Mouse (Mus musculus) ovary, postnatal 14 days (tissue): Measurements from ENCODE around the gene Soat1.
A peak's percentile ranks its signal among the peaks of the same experiment; 100 is the strongest.
"Not testable (repeated sequence)": the region's sequence is repeated elsewhere in the genome, so short reads cannot be mapped to it uniquely, and the experiment has no call there.

ENCODE experiments used
- DNase-seq: peaks from one replicate; pipeline ENCODE4 v3.0.0; 2022; ENCODE audit warnings: low spot score

Gene Soat1

GRCm38 (mm10) chr1:156425746-156426145, 48.4 kb downstream of the Soat1 start:
- DNase-seq: no peak

- DNase-seq: no peak
These were observed 50.1 kb downstream of the Soat1 start for GRCm38 (mm10) chr1:156424054-156424453.

GRCm38 (mm10) chr1:156423493-156423892, 50.6 kb downstream of the Soat1 start:
- no peak for DNase-seq

GRCm38 (mm10) chr1:156422856-156423255, 51.3 kb downstream of the Soat1 start:
- DNase-seq: no peak

GRCm38 (mm10) chr1:156420671-156421297, 53.3 kb downstream of the Soat1 start, which contains the start of gene Axdnd1:
Axdnd1 (minus strand) TSS chr1:156421159.
- peak; percentile 79 for DNase-seq

- no peak for DNase-seq
These were observed 56.0 kb downstream of the Soat1 start for GRCm38 (mm10) chr1:156418170-156418569.

- no peak for DNase-seq
These were observed 65.6 kb downstream of the Soat1 start for GRCm38 (mm10) chr1:156408521-156408920.

- no peak for DNase-seq
These were observed 66.1 kb downstream of the Soat1 start for GRCm38 (mm10) chr1:156408004-156408403.

GRCm38 (mm10) chr1:156403251-156403650, 70.9 kb downstream of the Soat1 start:
- DNase-seq: no peak

- no peak for DNase-seq
These were observed 71.6 kb downstream of the Soat1 start for GRCm38 (mm10) chr1:156402491-156402890.

- not testable (repeated sequence) for DNase-seq
These were observed 74.0 kb downstream of the Soat1 start for GRCm38 (mm10) chr1:156400159-156400558.

- DNase-seq: no peak
These were observed 81.0 kb downstream of the Soat1 start for GRCm38 (mm10) chr1:156393148-156393547.

- DNase-seq: no peak
These were observed 87.3 kb downstream of the Soat1 start for GRCm38 (mm10) chr1:156386880-156387279.

- DNase-seq: no peak
These were observed 87.9 kb downstream of the Soat1 start for GRCm38 (mm10) chr1:156386232-156386631.

- DNase-seq: no peak
These were observed 92.9 kb downstream of the Soat1 start for GRCm38 (mm10) chr1:156381217-156381616.
